Mouse (Mus musculus): ENCODE results near the gene Myo1e.

DNA sequence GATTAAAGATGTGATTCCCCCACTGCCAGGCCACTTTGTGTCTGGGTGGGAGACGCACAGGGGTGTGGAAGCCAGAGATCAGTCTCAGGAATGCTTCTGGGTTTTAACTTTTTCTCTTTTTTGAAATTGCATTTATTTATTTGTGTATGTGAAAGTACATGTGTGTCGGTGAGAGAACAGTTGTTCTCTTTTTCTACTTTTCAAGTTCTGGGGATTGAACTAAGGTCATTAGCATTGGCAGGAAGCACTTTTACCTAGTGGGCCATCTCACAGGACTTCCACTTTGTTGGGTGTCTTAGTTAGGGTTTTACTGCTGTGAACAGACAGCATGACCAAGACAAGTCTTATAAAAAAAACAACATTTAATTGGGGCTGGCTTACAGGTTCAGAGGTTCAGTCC, 59.0 kb downstream of the Myo1e start:
- TF ChIP-seq CTCF (IDR thresholded peaks at IDR 0.05) (no peak), POLR2A (IDR thresholded peaks at IDR 0.05; ENCODE audit: insufficient read depth, low read depth, low read length) (no peak)
